Mouse (Mus musculus) MN1 (cell line): ENCODE measurements around the gene Gm17467.
"Not testable (repeated sequence)": the region's sequence is repeated elsewhere in the genome, so short reads cannot be mapped to it uniquely, and the experiment has no call there.

Source experiments
- DNase-seq: peaks from one replicate; pipeline ENCODE4 v3.0.0-alpha.2; 2016; ENCODE audit warnings: low spot score

Gm17467 gene

DNA sequence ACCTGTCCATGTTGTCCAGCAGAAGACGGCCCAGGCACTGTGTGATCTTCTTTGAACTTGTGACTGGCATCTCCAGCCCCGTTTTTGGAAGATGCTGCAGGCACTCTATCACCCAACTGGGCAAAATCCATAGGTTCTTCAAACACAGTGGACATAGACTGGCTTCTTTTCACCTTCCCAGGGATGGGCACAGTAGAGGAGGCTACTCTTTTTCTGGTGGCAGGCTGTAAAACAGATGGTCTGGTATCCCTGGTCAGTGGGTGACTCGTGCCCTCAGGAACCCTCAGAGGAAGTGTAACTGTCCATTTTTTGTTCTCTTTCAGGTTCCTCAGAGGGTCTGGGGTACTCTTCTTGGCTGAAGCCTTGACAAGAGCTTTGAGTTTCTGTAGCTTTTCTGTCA is at the start of gene Gm17467:
Gene Gm17467 (minus strand): TSS at position 101 of the 400 bp plus-strand sequence.
- DNase-seq: not testable (repeated sequence)
